Mouse (Mus musculus): ENCODE results near the gene Sfi1. TPM values are rescaled to one million over a fixed set of nuclear protein-coding genes. Genes with fewer than 3 reads are reported as not detected.
"Not testable (repeated sequence)": the region's sequence is repeated elsewhere in the genome, so short reads cannot be mapped to it uniquely, and the experiment has no call there.

The Sfi1 gene
- polyA plus RNA-seq, 1 experiment from 2014 or later, result 10.9 TPM

- H3K36me3 ChIP-seq (ENCODE audit: control insufficient read depth, insufficient read depth, low read length); H3K27me3 ChIP-seq (replicated peaks; ENCODE audit: control insufficient read depth, insufficient read depth, low read length); H3K9ac ChIP-seq (ENCODE audit: low read depth, low read length); H3K9me3 ChIP-seq (ENCODE audit: control insufficient read depth, low read length); H3K4me2 ChIP-seq; H3K27ac ChIP-seq (ENCODE audit: low read depth, low read length); H3K4me1 ChIP-seq (replicated peaks; ENCODE audit: control insufficient read depth, insufficient read depth, low read length); DNase-seq (ENCODE audit: low spot score); H3K4me3 ChIP-seq (ENCODE audit: low read depth, low read length): not testable (repeated sequence)
- peak; percentile 5 for ATAC-seq (replicated peaks; ENCODE audit: low FRiP score)
- 76% methylated on average over 3 of the region's 3 CpGs for WGBS
These were observed 60.3 kb downstream of the Sfi1 start for GRCm38 (mm10) chr11:3132957-3133356.

- not testable (repeated sequence) for H3K27me3 ChIP-seq (replicated peaks; ENCODE audit: control insufficient read depth, insufficient read depth, low read length); H3K9me3 ChIP-seq (ENCODE audit: control insufficient read depth, low read length); H3K36me3 ChIP-seq (ENCODE audit: control insufficient read depth, insufficient read depth, low read length); H3K4me3 ChIP-seq (ENCODE audit: low read depth, low read length); H3K27ac ChIP-seq (ENCODE audit: low read depth, low read length); H3K4me1 ChIP-seq (replicated peaks; ENCODE audit: control insufficient read depth, insufficient read depth, low read length); H3K9ac ChIP-seq (ENCODE audit: low read depth, low read length); H3K4me2 ChIP-seq
- peak; percentile 25 for ATAC-seq (replicated peaks; ENCODE audit: low FRiP score)
- 84% methylated on average over 8 of the region's 10 CpGs for WGBS
- peak; percentile 66 for DNase-seq (ENCODE audit: low spot score)
These were observed 61.3 kb downstream of the Sfi1 start for GRCm38 (mm10) chr11:3132001-3132400.

GRCm38 (mm10) chr11:3129852-3130251 lies 63.4 kb downstream of the Sfi1 start:
- not testable (repeated sequence) for H3K27ac ChIP-seq (ENCODE audit: low read depth, low read length); ATAC-seq (replicated peaks; ENCODE audit: low FRiP score); H3K27me3 ChIP-seq (replicated peaks; ENCODE audit: control insufficient read depth, insufficient read depth, low read length); DNase-seq (ENCODE audit: low spot score); H3K4me1 ChIP-seq (replicated peaks; ENCODE audit: control insufficient read depth, insufficient read depth, low read length); H3K9me3 ChIP-seq (ENCODE audit: control insufficient read depth, low read length); H3K4me2 ChIP-seq; H3K4me3 ChIP-seq (ENCODE audit: low read depth, low read length); H3K36me3 ChIP-seq (ENCODE audit: control insufficient read depth, insufficient read depth, low read length); H3K9ac ChIP-seq (ENCODE audit: low read depth, low read length)
- WGBS, result 90% methylated on average over 7 of the region's 8 CpGs

GRCm38 (mm10) chr11:3129276-3129675 lies 64.0 kb downstream of the Sfi1 start:
- not testable (repeated sequence) for H3K4me3 ChIP-seq (ENCODE audit: low read depth, low read length)
- 77% methylated on average over 2 of the region's 2 CpGs for WGBS

GRCm38 (mm10) chr11:3127303-3127795 lies 65.9 kb downstream of the Sfi1 start:
- DNase-seq (ENCODE audit: low spot score), result peak; percentile 46
- H3K27me3 ChIP-seq (replicated peaks; ENCODE audit: control insufficient read depth, insufficient read depth, low read length); H3K36me3 ChIP-seq (ENCODE audit: control insufficient read depth, insufficient read depth, low read length); H3K4me3 ChIP-seq (ENCODE audit: low read depth, low read length); H3K4me2 ChIP-seq; H3K4me1 ChIP-seq (replicated peaks; ENCODE audit: control insufficient read depth, insufficient read depth, low read length); H3K9me3 ChIP-seq (ENCODE audit: control insufficient read depth, low read length); H3K9ac ChIP-seq (ENCODE audit: low read depth, low read length); H3K27ac ChIP-seq (ENCODE audit: low read depth, low read length): not testable (repeated sequence)
- 92% methylated on average over 4 of the region's 7 CpGs for WGBS
- peak; percentile 33 for ATAC-seq (replicated peaks; ENCODE audit: low FRiP score)

More at GRCm38 (mm10) chr11:3129276-3129675, 64.0 kb downstream of the Sfi1 start:
- not testable (repeated sequence) for H3K9ac ChIP-seq (ENCODE audit: low read depth, low read length); H3K9me3 ChIP-seq (ENCODE audit: control insufficient read depth, low read length); H3K27ac ChIP-seq (ENCODE audit: low read depth, low read length); ATAC-seq (replicated peaks; ENCODE audit: low FRiP score); DNase-seq (ENCODE audit: low spot score); H3K27me3 ChIP-seq (replicated peaks; ENCODE audit: control insufficient read depth, insufficient read depth, low read length); H3K36me3 ChIP-seq (ENCODE audit: control insufficient read depth, insufficient read depth, low read length); H3K4me1 ChIP-seq (replicated peaks; ENCODE audit: control insufficient read depth, insufficient read depth, low read length); H3K4me2 ChIP-seq

- H3K27ac ChIP-seq (ENCODE audit: low read depth, low read length); DNase-seq (ENCODE audit: low spot score); H3K27me3 ChIP-seq (replicated peaks; ENCODE audit: control insufficient read depth, insufficient read depth, low read length); H3K36me3 ChIP-seq (ENCODE audit: control insufficient read depth, insufficient read depth, low read length); H3K9ac ChIP-seq (ENCODE audit: low read depth, low read length); H3K4me1 ChIP-seq (replicated peaks; ENCODE audit: control insufficient read depth, insufficient read depth, low read length); H3K9me3 ChIP-seq (ENCODE audit: control insufficient read depth, low read length); H3K4me3 ChIP-seq (ENCODE audit: low read depth, low read length); H3K4me2 ChIP-seq: not testable (repeated sequence)
- peak; percentile 18 for ATAC-seq (replicated peaks; ENCODE audit: low FRiP score)
- WGBS, result 76% methylated on average over 6 of the region's 6 CpGs
These were observed 66.6 kb downstream of the Sfi1 start for GRCm38 (mm10) chr11:3126478-3127302.

GRCm38 (mm10) chr11:3125922-3126321 lies 67.3 kb downstream of the Sfi1 start:
- H3K9ac ChIP-seq (ENCODE audit: low read depth, low read length); H3K4me2 ChIP-seq; DNase-seq (ENCODE audit: low spot score); H3K9me3 ChIP-seq (ENCODE audit: control insufficient read depth, low read length); H3K4me1 ChIP-seq (replicated peaks; ENCODE audit: control insufficient read depth, insufficient read depth, low read length); H3K4me3 ChIP-seq (ENCODE audit: low read depth, low read length); H3K36me3 ChIP-seq (ENCODE audit: control insufficient read depth, insufficient read depth, low read length); H3K27me3 ChIP-seq (replicated peaks; ENCODE audit: control insufficient read depth, insufficient read depth, low read length); ATAC-seq (replicated peaks; ENCODE audit: low FRiP score); H3K27ac ChIP-seq (ENCODE audit: low read depth, low read length): not testable (repeated sequence)
- 82% methylated on average over 3 of the region's 4 CpGs for WGBS

GRCm38 (mm10) chr11:3124932-3125810 lies 68.1 kb downstream of the Sfi1 start:
- H3K36me3 ChIP-seq (ENCODE audit: control insufficient read depth, insufficient read depth, low read length); ATAC-seq (replicated peaks; ENCODE audit: low FRiP score); H3K27ac ChIP-seq (ENCODE audit: low read depth, low read length); H3K4me1 ChIP-seq (replicated peaks; ENCODE audit: control insufficient read depth, insufficient read depth, low read length); H3K9ac ChIP-seq (ENCODE audit: low read depth, low read length); DNase-seq (ENCODE audit: low spot score); H3K27me3 ChIP-seq (replicated peaks; ENCODE audit: control insufficient read depth, insufficient read depth, low read length); H3K4me2 ChIP-seq; H3K4me3 ChIP-seq (ENCODE audit: low read depth, low read length); H3K9me3 ChIP-seq (ENCODE audit: control insufficient read depth, low read length): not testable (repeated sequence)
- WGBS, result 84% methylated on average over 21 of the region's 22 CpGs

All from liver, embryonic 11.5 days (tissue).